Mouse (Mus musculus): ENCODE data around the gene Cyp2c23.

DNA sequence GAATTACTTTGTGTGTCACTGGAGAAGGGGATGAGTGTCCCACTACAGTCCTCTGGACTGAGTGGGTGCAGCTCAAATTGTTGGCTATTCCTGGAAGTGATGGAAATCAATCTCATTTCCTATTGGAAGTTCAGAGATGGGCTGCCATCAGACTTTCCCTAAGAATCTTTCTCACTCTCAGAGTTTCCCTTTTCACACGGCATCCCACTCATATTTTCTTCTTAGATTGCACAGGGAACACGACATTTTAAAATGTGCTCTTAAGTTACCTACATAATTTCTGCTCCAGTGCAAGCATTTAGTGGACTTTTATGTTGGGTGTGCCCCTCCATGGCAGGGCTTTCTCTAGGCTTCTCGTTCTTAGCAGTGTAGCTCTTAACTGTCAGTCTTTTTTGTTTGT, 51.2 kb downstream of the Cyp2c23 start:
- TF ChIP-seq CTCF (conservative IDR thresholded peaks at IDR 0.05; ENCODE audit: insufficient read depth, insufficient read length, low read depth, low read length) (no peak), POLR2A (IDR thresholded peaks at IDR 0.05; ENCODE audit: low read depth, low read length) (no peak)
